Mouse (Mus musculus) stomach, postnatal 0 days (tissue): ENCODE measurements around the gene Ift27.

Experiments
- CTCF ChIP-seq: IDR thresholded peaks from 2 replicates; pipeline ENCODE4 v1.5.1; 2016; ENCODE audit warnings: antibody characterized with exemption, low read depth, mild to moderate bottlenecking, moderate library complexity
- EP300 ChIP-seq: optimal IDR thresholded peaks from 2 replicates; pipeline ENCODE3; 2016; ENCODE audit warnings: antibody characterized with exemption

DNA sequence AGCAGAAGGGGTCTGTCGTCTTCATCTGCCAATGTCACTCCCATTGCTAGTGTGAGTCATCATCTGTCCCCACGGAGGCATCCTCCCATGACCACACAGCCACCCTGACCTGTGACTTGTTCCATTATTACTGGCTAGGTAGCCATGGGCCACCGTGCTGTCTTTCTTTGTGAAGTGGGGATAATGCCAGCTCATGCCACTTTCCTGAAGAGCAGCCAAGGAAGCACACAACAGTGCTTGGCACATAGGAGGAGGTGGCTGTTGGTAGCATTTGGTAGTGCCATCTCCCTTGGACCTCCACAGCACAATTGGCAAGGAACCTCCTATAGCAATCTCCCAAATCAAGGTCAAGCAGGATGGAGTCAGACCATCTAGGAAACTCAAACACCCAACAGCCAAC, 20.4 kb upstream of the Ift27 start:
- TF ChIP-seq CTCF (no peak), EP300 (no peak)
